Mouse (Mus musculus) limb, embryonic 15.5 days (tissue): ENCODE measurements around the gene Saxo1. TPM values are rescaled to one million over a fixed set of nuclear protein-coding genes. Genes with fewer than 3 reads are reported as not detected.

Experiments
- ATAC-seq: fragments of 200-750 bp; cut with Nextera tagmentation; 2 replicates; pipeline ENCODE4 v1.8.0; 2017; ENCODE audit warnings: low read depth, moderate TSS enrichment; ENCODE audit not compliant: insufficient number of reproducible peaks, low FRiP score, low TSS enrichment
- H3K27ac ChIP-seq: fragments of 300-500 bp; sonication (generic); 2 replicates; pipeline ENCODE4 v1.5.1; 2015; ENCODE audit warnings: moderate library complexity, mild to moderate bottlenecking, inconsistent platforms
- H3K27me3 ChIP-seq: fragments of 300-500 bp; sonication (generic); 2 replicates; pipeline ENCODE4 v1.6.1; 2015; ENCODE audit warnings: inconsistent platforms
- H3K36me3 ChIP-seq: fragments of 300-500 bp; sonication (generic); 2 replicates; pipeline ENCODE4 v1.6.1; 2015; ENCODE audit warnings: inconsistent platforms
- H3K4me1 ChIP-seq: fragments of 300-500 bp; sonication (generic); 2 replicates; pipeline ENCODE4 v1.6.1; 2015; ENCODE audit warnings: inconsistent platforms
- H3K4me2 ChIP-seq: fragments of 300-500 bp; sonication (generic); 2 replicates; pipeline ENCODE4 v1.6.1; 2015; ENCODE audit warnings: mild to moderate bottlenecking, inconsistent platforms
- H3K4me3 ChIP-seq: fragments of 300-500 bp; sonication (generic); 2 replicates; pipeline ENCODE4 v1.5.1; 2015; ENCODE audit warnings: mild to moderate bottlenecking, inconsistent platforms
- H3K9ac ChIP-seq: fragments of 300-500 bp; sonication (generic); 2 replicates; pipeline ENCODE4 v1.6.1; 2015; ENCODE audit warnings: inconsistent platforms
- H3K9me3 ChIP-seq: fragments of 300-500 bp; sonication (generic); 2 replicates; pipeline ENCODE4 v1.6.1; 2016; ENCODE audit warnings: inconsistent platforms
- WGBS: fragments of 180-500 bp; shearing (Covaris S2); methylation state at CpG from one replicate; pipeline ENCODE4 v1.1.7; 2015; 5-methylcytosine and 5-hydroxymethylcytosine counted together
- polyA plus RNA-seq: library from polyadenylated mRNA; unstranded; fragments of >200 nt; fragmentation: Nextera tagmentation; extraction: Ambion mirVana; gene quantifications from 2 replicates; pipeline ENCODE4 v1.2.1, GENCODE M21; 2015

Saxo1 gene
- polyA plus RNA-seq, 1 experiment from 2014 or later: 0.17 TPM

- Histone ChIP-seq H3K9ac (no peak overlapping the region), H3K27ac (no peak overlapping the region), H3K4me1 (no peaks in the 10 kb centered on the region), H3K9me3 (no peaks in the 10 kb centered on the region), H3K4me3 (no peak overlapping the region), H3K36me3 (no peaks in the 10 kb centered on the region), H3K27me3 (no peaks in the 10 kb centered on the region), H3K4me2 (no peak overlapping the region)
- ATAC-seq: no peak
- 23% methylated on average over 6 of the region's 6 CpGs for WGBS
Observed at GRCm38 (mm10) chr4:86555035-86555707, 3.0 kb downstream of the Saxo1 start.

DNA sequence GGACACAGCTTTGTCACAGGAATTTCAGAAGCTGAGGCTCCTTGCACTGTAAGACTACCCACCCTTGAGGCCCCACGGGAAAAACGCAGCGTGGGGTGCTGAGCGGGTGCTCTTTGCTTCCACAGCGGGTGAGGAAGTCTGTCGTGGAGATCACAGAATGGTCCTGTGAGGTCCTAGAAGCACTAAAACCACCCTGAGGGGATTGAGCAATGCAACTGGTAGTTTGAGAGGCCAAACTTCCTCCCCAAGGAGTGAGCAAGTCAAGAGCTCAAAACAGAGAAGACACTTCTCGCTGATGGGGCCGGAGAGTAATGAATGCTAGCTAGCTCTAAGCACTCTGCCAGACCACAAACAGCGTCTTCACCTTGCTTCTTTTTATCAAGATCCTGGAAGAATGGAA, 9.8 kb downstream of the Saxo1 start:
- Histone ChIP-seq H3K27me3 (no peaks in the 10 kb centered on the region), H3K4me3 (no peak overlapping the region), H3K9ac (no peak overlapping the region), H3K36me3 (no peaks in the 10 kb centered on the region), H3K9me3 (no peaks in the 10 kb centered on the region), H3K27ac (no peak overlapping the region), H3K4me1 (peaks cover 14% of the 10 kb centered on the region), H3K4me2 (no peak overlapping the region)
- no peak for ATAC-seq
- 78% methylated on average over 9 of the region's 9 CpGs for WGBS

GRCm38 (mm10) chr4:86545615-86546014, 12.5 kb downstream of the Saxo1 start:
- 33% methylated on average over 5 of the region's 5 CpGs for WGBS
- H3K9me3 ChIP-seq: no peaks in the 10 kb centered on the region
- no peak for ATAC-seq
- no peak overlapping the region for H3K9ac ChIP-seq
- H3K36me3 ChIP-seq: no peaks in the 10 kb centered on the region
- H3K27ac ChIP-seq: peak overlapping the region; percentile 35; the same call in 1 of the 2 replicates
- H3K27me3 ChIP-seq: no peaks in the 10 kb centered on the region
- H3K4me2 ChIP-seq: no peak overlapping the region
- H3K4me1 ChIP-seq: peaks cover 17% of the 10 kb centered on the region
- H3K4me3 ChIP-seq: no peak overlapping the region

GRCm38 (mm10) chr4:86543999-86544398, 14.1 kb downstream of the Saxo1 start:
- Histone ChIP-seq H3K9me3 (no peaks in the 10 kb centered on the region), H3K9ac (no peak overlapping the region), H3K27ac (no peak overlapping the region), H3K27me3 (no peaks in the 10 kb centered on the region), H3K4me1 (peaks cover 17% of the 10 kb centered on the region), H3K4me3 (no peak overlapping the region), H3K36me3 (no peaks in the 10 kb centered on the region), H3K4me2 (no peak overlapping the region)
- 63% methylated on average over 3 of the region's 3 CpGs for whole genome bisulfite sequencing
- ATAC-seq: no peak

- Histone ChIP-seq H3K4me2 (no peak overlapping the region), H3K27ac (no peak overlapping the region), H3K27me3 (no peaks in the 10 kb centered on the region), H3K4me3 (no peak overlapping the region), H3K4me1 (peaks cover 17% of the 10 kb centered on the region), H3K36me3 (no peaks in the 10 kb centered on the region), H3K9me3 (no peaks in the 10 kb centered on the region), H3K9ac (no peak overlapping the region)
- no peak for ATAC-seq
- 55% methylated on average over 1 of the region's 1 CpGs for WGBS
Observed at GRCm38 (mm10) chr4:86541573-86541972, 16.6 kb downstream of the Saxo1 start.

DNA sequence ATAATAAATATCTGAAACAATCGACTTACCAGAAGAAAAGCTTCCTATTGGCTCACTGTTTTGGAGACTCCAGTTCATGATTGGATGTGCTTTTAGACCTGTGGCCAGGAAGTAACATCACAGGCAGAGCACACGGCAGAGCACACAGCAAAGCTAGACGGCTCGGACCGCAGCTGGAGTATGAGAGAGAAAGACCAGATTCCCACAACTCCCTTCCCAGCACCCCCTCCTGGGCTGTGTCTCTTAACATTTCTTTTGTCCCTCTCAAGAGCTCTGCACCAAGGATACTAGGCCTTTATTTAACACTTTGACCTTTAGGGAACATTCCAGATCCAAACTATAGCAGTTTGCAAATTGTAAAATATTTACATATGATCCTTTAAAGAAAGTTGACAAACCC, 19.2 kb downstream of the Saxo1 start:
- Histone ChIP-seq H3K4me2 (no peak overlapping the region), H3K4me1 (peaks cover 10% of the 10 kb centered on the region), H3K27me3 (no peaks in the 10 kb centered on the region), H3K36me3 (no peaks in the 10 kb centered on the region), H3K9ac (no peak overlapping the region), H3K9me3 (no peaks in the 10 kb centered on the region), H3K27ac (no peak overlapping the region), H3K4me3 (no peak overlapping the region)
- WGBS: 93% methylated on average over 5 of the region's 5 CpGs
- ATAC-seq: no peak

GRCm38 (mm10) chr4:86537972-86538371, 20.2 kb downstream of the Saxo1 start:
- Histone ChIP-seq H3K9ac (no peak overlapping the region), H3K9me3 (no peaks in the 10 kb centered on the region), H3K36me3 (no peaks in the 10 kb centered on the region), H3K4me1 (peaks cover 9% of the 10 kb centered on the region), H3K27me3 (no peaks in the 10 kb centered on the region), H3K27ac (no peak overlapping the region), H3K4me2 (no peak overlapping the region), H3K4me3 (no peak overlapping the region)
- WGBS: 48% methylated on average over 4 of the region's 4 CpGs
- no peak for ATAC-seq

DNA sequence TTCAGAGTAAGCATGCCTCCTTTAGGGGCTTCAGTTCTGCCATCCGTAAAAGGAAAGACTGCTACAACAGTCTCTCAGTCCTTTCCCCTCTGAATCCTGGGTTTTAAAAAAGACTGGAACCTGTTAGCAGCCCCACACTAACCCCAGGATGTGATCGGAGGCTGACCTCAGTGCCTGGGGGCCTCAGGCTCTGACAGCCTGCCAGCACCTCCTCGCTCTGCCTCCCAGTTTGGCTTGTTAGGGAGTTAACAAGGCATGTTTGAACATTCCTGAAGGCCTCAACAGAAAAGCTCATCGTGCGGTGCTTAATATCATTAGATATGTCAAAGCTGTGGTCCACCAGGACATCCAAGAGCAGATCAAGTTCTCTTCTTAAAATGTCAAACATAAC, 24.0 kb downstream of the Saxo1 start:
- peaks cover 14% of the 10 kb centered on the region for H3K4me1 ChIP-seq
- H3K9ac ChIP-seq: no peak overlapping the region
- 21% methylated on average over 5 of the region's 5 CpGs for WGBS
- no peaks in the 10 kb centered on the region for H3K36me3 ChIP-seq
- ATAC-seq: no peak
- peak overlapping the region; percentile 29 for H3K27ac ChIP-seq
- H3K9me3 ChIP-seq: no peaks in the 10 kb centered on the region
- H3K4me2 ChIP-seq: no peak overlapping the region
- no peak overlapping the region for H3K4me3 ChIP-seq
- H3K27me3 ChIP-seq: no peaks in the 10 kb centered on the region

GRCm38 (mm10) chr4:86533406-86534090, 24.6 kb downstream of the Saxo1 start:
- peaks cover 14% of the 10 kb centered on the region for H3K4me1 ChIP-seq
- WGBS: 27% methylated on average over 8 of the region's 8 CpGs
- H3K4me3 ChIP-seq: no peak overlapping the region
- no peak for ATAC-seq
- H3K36me3 ChIP-seq: no peaks in the 10 kb centered on the region
- no peaks in the 10 kb centered on the region for H3K9me3 ChIP-seq
- H3K9ac ChIP-seq: no peak overlapping the region
- no peak overlapping the region for H3K4me2 ChIP-seq
- no peaks in the 10 kb centered on the region for H3K27me3 ChIP-seq
- H3K27ac ChIP-seq: peak overlapping the region; percentile 29

- no peaks in the 10 kb centered on the region for H3K9me3 ChIP-seq
- H3K27me3 ChIP-seq: no peaks in the 10 kb centered on the region
- no peak overlapping the region for H3K27ac ChIP-seq
- H3K36me3 ChIP-seq: no peaks in the 10 kb centered on the region
- ATAC-seq: no peak
- H3K4me2 ChIP-seq: no peak overlapping the region
- 68% methylated on average over 6 of the region's 6 CpGs for WGBS
- no peak overlapping the region for H3K9ac ChIP-seq
- H3K4me3 ChIP-seq: no peak overlapping the region
- H3K4me1 ChIP-seq: peaks cover 38% of the 10 kb centered on the region
Observed at GRCm38 (mm10) chr4:86529161-86529560, 29.0 kb downstream of the Saxo1 start.

DNA sequence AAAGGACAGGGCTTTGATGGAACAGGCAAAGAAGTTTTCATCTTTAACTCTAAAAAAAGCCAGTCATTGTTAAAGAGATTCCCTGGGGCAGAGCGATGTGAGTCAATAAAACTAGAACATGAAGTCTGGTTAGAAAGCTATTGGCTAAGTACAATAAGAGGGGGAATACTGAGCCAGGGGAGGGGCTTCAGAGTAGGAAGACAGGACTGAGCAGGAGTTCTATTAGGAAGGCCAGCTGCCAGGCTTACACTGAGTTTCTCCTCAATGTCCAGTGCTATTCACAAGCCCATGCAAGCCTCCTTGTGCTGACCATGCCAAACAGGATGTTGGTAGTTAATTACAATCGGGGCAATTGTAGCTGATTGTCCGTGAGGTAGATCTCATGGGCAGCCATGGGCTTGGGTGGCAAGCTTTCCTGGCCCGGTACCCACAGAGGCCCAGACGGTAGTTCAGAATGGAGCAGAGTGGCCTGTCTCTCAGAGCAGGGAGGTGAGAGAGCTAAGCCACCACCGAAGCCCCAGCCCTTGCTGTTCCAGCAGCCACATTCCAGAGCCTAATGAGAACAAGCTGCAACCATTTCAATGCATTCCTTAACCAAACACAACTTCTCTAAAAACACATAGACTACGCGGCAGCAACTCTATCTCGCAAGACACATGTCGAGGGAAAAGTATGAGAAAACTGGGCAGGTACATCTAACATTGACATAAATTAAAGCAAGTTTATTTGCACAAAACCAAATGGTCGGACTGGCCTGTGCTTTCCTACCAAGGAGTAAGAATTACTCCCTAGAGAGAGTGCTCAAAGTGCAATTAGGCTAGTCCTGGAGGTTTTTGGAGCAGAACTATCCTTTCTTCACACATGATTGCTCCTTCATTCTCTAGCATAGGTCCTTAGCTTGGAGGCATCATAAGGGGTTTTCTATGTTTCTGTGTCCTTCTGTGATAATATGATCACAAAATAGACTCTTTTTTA, 30.7 kb downstream of the Saxo1 start:
- H3K36me3 ChIP-seq: no peaks in the 10 kb centered on the region
- peak overlapping the region; percentile 86 for H3K27ac ChIP-seq
- ATAC-seq: peak; percentile 77
- no peaks in the 10 kb centered on the region for H3K27me3 ChIP-seq
- H3K9ac ChIP-seq: no peak overlapping the region
- 15% methylated on average over 11 of the region's 11 CpGs for WGBS
- H3K4me2 ChIP-seq: no peak overlapping the region
- H3K4me3 ChIP-seq: no peak overlapping the region
- H3K9me3 ChIP-seq: no peaks in the 10 kb centered on the region
- peaks cover 28% of the 10 kb centered on the region for H3K4me1 ChIP-seq

GRCm38 (mm10) chr4:86524483-86524882, 33.6 kb downstream of the Saxo1 start:
- no peak for ATAC-seq
- Histone ChIP-seq H3K4me2 (no peak overlapping the region), H3K4me3 (no peak overlapping the region), H3K9ac (no peak overlapping the region), H3K36me3 (no peaks in the 10 kb centered on the region), H3K4me1 (peaks cover 39% of the 10 kb centered on the region), H3K27ac (no peak overlapping the region), H3K27me3 (no peaks in the 10 kb centered on the region), H3K9me3 (no peaks in the 10 kb centered on the region)
- 68% methylated on average over 1 of the region's 1 CpGs for WGBS
